Mouse (Mus musculus) megakaryocyte progenitor cell, adult 5-6 weeks (primary cell): ENCODE data around the gene Erc2. TPM values are rescaled to one million over a fixed set of nuclear protein-coding genes. Genes with fewer than 3 reads are reported as not detected.

Experiments
- ATAC-seq: replicated peaks from 2 replicates; pipeline ENCODE4 v1.8.0; 2016; ENCODE audit warnings: mild to moderate bottlenecking, moderate TSS enrichment, inconsistent platforms; ENCODE audit not compliant: poor library complexity
- total RNA-seq, 2 experiments: library from RNA; stranded (forward) in 1 of 2; stranded (reverse) in 1 of 2; fragments of 157-497, 149-512 nt in 1 of 2; fragments of 200-1000 nt in 1 of 2; gene quantifications; 2 replicates each; pipeline versions ENCODE4 v1.2.3 to v1.2.4; 2015 to 2017

Erc2 gene
- total RNA-seq, 2 experiments from 2014 or later: not detected

GRCm38 (mm10) chr14:28274826-28275225 lies 652.6 kb downstream of the Erc2 start:
- ATAC-seq: no peak

DNA sequence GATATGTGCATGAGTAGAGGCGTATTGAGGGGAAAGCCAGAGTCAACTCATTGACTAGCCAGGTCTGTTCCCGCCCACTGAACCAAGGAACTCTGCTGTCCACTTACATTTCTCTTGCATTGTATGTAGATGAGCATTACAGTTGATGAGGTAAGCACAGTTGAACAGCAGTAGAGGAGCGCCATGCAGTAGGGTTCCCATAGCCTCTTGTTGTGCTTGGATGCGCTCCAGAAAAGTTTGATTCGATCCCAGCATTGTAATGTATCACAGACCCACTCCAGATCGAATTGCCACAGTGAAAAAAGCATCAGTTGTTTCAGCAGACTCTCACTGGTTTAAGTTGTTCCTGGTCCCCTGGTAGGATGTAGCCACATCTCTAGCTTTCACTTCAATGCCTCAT lies 656.7 kb downstream of the Erc2 start:
- no peak for ATAC-seq

DNA sequence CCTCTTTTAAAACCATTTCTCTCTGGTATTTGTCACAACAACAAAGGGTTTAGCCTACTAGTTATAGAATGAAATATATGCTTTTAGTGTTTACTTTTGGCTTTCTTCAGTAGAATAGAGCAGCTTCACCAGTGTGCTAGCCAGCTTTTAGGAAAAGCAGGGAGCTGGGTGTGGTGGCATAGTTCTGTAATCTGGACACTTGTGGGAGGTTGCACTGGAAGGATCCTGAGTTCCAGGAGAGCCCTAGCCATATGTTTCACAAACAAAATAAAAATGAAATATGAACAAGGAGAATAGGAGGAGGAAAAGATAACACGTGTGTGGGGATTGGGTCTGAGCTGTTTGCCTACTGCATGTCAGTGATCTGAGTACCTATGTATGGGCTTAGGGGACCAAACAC lies 658.1 kb downstream of the Erc2 start:
- ATAC-seq: no peak

- no peak for ATAC-seq
Measured at GRCm38 (mm10) chr14:28283319-28284095, 661.3 kb downstream of the Erc2 start.

DNA sequence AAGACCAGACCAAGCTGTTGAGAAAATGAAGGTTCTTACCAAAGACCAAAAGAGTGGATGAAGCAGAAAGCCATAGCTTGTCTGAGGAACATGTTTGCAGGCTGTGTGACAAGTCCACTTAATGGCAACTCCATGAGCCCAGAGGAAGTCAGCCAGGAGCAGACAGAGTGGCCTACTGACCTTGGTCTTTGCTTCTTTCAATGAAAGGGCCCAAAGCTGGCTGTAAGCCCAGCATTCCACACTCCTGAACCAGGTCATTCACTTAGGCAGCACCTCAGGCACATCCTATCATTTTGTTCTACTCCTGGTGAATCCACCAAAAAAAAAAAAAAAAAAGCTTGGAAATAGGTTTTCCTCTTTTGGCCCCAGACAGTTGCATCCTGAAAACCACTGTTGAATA lies 664.3 kb downstream of the Erc2 start:
- ATAC-seq: no peak

GRCm38 (mm10) chr14:28288196-28288595 lies 666.0 kb downstream of the Erc2 start:
- ATAC-seq: no peak

DNA sequence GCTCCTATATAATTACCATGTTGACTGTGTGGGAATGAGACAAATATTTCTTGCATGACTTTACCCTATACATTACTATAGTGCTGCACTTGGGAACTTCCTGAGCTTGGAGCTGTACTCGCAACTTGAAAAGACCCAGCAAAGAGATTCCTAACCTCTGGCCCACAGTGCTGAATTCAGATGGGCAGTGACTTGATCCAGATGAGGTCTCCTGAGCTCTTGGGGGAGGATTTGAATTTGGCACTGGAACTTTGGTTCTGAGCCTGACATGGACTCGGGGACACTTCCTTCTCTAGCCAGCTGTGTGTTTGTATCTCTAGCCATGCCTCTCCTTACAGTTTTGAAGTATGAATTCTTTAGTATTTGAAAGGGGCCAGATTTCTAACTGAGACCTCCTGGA lies 666.7 kb downstream of the Erc2 start:
- no peak for ATAC-seq

- no peak for ATAC-seq
Measured at GRCm38 (mm10) chr14:28293921-28294320, 671.7 kb downstream of the Erc2 start.

GRCm38 (mm10) chr14:28295145-28295544 lies 672.9 kb downstream of the Erc2 start:
- no peak for ATAC-seq

DNA sequence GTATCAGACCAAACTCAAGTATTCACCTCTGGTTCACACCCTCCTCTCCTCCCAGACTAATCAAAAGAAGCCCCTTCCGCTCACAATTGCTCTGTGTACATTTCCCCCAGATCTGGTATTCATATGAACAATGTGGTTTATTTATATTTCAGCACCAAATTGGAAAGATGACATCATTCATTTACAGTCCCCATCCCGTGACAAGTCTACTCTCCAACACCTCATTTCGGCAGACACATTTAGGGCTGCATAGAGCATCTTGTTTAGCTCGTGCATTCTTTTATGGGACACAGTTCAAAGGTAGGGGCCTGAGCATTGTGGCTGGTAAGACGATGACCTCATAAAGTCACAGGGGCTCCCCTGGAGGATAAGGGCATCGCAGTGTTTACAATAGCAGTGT lies 677.9 kb downstream of the Erc2 start:
- no peak for ATAC-seq

- ATAC-seq: no peak
Measured at GRCm38 (mm10) chr14:28301251-28301650, 679.0 kb downstream of the Erc2 start.

GRCm38 (mm10) chr14:28304131-28304530 lies 681.9 kb downstream of the Erc2 start:
- no peak for ATAC-seq

DNA sequence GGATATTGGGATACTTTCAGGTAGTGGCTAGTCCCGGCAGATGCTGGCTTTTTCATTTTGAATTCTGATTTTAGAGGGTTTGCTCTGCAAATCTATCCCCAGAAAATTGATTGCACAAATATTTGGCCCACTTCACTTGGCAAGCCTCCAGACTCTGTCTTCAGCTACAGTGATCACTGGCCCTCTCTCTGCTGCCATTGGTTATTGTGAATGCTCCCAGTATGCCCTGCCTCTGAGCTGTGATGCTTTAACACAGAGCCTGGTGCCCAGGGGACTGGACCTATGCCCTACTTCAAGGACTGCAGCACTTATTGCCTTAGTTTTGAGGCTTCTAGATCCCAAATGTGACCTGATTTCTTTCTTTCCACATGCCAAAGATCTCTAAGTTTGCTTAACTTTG lies 686.4 kb downstream of the Erc2 start:
- ATAC-seq: no peak

DNA sequence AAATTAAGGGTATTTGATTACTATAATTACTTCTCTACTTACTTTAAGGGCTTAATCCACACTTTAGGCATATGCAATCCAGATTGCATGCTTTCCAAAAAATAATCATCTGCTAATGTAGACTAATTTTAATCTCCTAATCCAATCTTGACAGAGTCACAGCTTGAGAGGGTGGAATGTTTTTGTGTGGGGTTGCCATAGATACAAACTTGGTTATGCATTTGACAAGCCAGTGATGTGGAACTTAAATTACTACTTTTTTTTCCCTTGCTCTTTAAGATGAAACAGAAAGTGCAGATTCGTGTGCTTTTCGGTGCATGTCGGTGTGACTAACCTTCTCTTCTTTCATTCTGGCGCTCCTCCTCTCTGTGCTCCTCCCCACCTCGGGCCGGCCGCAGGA lies 694.6 kb downstream of the Erc2 start:
- no peak for ATAC-seq

GRCm38 (mm10) chr14:28321916-28322534 lies 699.8 kb downstream of the Erc2 start:
- no peak for ATAC-seq

DNA sequence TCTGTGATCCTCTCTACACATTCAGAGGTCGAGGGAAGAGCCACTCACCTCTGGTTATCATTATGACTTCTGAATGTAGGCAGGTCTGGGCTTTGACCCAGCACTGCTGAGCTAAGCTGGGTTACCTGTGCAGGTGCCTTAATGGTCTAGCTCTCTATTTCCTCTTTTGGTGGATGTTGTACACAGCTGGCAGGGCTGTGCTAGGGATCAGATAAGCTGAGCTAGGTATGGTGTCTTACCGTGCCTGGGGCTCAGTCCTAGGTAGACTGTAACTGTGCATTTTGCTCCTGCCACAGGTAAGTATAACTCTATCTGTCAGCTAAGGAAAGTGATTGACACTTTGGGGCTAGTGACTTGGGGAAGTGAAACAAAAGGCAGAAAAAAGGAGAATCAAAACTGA lies 701.0 kb downstream of the Erc2 start:
- no peak for ATAC-seq

DNA sequence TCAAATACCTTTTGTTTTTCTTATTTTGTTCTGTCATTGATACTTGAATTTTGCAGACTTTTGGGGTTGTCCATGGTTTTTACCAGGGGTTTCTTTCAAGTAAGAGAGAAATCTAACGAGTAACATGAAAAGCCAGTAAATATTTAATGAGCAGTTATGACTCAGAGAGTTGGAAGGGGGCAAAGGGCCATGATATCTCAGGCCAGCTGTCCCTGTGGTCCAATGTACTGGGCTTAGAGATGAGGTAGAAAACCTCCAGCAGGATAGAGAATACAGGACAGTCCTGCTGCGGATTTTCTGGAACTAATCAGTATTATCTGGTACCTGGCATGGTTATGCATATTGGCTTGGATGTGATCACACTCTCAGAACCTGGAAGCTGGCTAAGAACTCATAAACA lies 701.5 kb downstream of the Erc2 start:
- ATAC-seq: no peak

GRCm38 (mm10) chr14:28326456-28326855 lies 704.2 kb downstream of the Erc2 start:
- no peak for ATAC-seq

- ATAC-seq: no peak
Measured at GRCm38 (mm10) chr14:28328512-28328911, 706.3 kb downstream of the Erc2 start.

DNA sequence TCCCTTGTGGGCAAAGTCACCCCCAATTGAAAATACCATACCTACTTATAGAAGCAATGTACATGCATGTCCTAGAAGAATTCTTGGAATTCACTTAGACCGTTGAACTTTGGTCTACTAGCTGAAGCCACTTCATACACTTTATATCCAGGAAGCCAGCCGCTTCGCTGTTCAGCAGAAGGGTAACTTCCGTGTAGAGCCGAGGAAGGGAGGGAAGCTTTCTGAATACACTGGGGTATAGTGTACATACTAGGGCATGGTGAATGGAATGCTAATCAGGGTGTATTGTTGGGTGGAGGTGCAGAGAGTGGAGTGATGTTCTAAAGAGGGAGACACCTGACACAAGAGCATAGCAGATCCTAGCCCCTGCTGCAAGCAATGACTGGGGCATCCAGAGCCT lies 708.9 kb downstream of the Erc2 start:
- ATAC-seq: no peak

DNA sequence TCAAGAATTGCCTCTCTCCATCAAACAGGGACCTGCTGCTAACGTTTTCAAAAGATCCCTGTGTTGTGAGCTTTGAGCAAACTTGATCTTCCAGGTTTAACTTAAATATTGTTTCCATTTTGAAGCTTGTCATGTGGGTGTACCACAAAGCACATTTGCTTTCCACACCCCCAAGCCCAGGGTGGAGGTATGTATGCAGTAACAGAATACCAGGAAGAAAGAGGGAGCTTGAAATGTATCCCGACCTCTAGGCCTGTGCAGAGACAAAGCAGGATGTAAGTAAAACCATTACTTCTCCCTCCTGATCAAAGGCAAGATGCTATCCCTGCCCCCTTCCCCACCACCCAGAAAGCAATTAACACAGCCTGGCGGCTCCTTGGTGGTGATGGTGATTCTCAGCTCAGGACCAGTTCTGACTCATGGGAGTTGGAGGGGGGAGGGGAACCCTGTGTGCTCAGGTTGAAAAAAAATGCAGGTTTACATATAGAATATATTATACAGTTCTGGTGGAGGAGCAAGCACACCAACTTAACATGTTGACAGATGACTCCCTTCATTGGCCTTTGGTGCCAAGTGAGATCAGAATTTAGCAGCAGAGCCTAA lies 710.2 kb downstream of the Erc2 start:
- ATAC-seq: no peak

GRCm38 (mm10) chr14:28339146-28339545 lies 716.9 kb downstream of the Erc2 start:
- ATAC-seq: no peak
